Mouse (Mus musculus) lung, adult 18-20 months (tissue): ENCODE measurements around the gene Gm43064.
A peak's percentile ranks its signal among the peaks of the same experiment; 100 is the strongest.
"Not testable (repeated sequence)": the region's sequence is repeated elsewhere in the genome, so short reads cannot be mapped to it uniquely, and the experiment has no call there.

Experiments used
- DNase-seq, 2 experiments: peaks; one replicate each; pipeline ENCODE4 v3.0.0; 2022; ENCODE audit warnings: mixed read lengths in 2 of 2

Gene Gm43064

GRCm38 (mm10) chr3:103808891-103809798, at the start of gene Gm43064, which contains the start of the genes Dclre1b and Ap4b1:
Gm43064 (plus strand) TSS chr3:103809573.
Dclre1b (minus strand) TSS chr3:103809444.
Ap4b1 (plus strand) TSS chr3:103809520.
- DNase-seq: peak; percentile 88 to 91

GRCm38 (mm10) chr3:103766789-103767188, 42.6 kb upstream of the Gm43064 start:
- DNase-seq: no peak

- DNase-seq: peak; percentile 77 to 89
Measured at GRCm38 (mm10) chr3:103771531-103772130, 37.7 kb upstream of the Gm43064 start.

- no peak for DNase-seq
Measured at GRCm38 (mm10) chr3:103772846-103773245, 36.5 kb upstream of the Gm43064 start.

- DNase-seq: no peak
Measured at GRCm38 (mm10) chr3:103773508-103773907, 35.9 kb upstream of the Gm43064 start.

- no peak for DNase-seq
Measured at GRCm38 (mm10) chr3:103774009-103774408, 35.4 kb upstream of the Gm43064 start.

- no peak for DNase-seq
Measured at GRCm38 (mm10) chr3:103777940-103778339, 31.4 kb upstream of the Gm43064 start.

GRCm38 (mm10) chr3:103778660-103779059, 30.7 kb upstream of the Gm43064 start:
- no peak for DNase-seq

GRCm38 (mm10) chr3:103779183-103779582, 30.2 kb upstream of the Gm43064 start:
- no peak for DNase-seq

- no peak for DNase-seq
Measured at GRCm38 (mm10) chr3:103780271-103780670, 29.1 kb upstream of the Gm43064 start.

- no peak for DNase-seq
Measured at GRCm38 (mm10) chr3:103780777-103781176, 28.6 kb upstream of the Gm43064 start.

- no peak for DNase-seq
Measured at GRCm38 (mm10) chr3:103782844-103783609, 26.3 kb upstream of the Gm43064 start.

- peak; percentile 60 to 72 for DNase-seq
Measured at GRCm38 (mm10) chr3:103787225-103787624, 22.1 kb upstream of the Gm43064 start.

GRCm38 (mm10) chr3:103789096-103789495, 20.3 kb upstream of the Gm43064 start:
- no peak for DNase-seq

- peak; percentile 72 to 79 for DNase-seq
Measured at GRCm38 (mm10) chr3:103789891-103790345, 19.5 kb upstream of the Gm43064 start.

- peak; percentile 27 to 34 for DNase-seq
Measured at GRCm38 (mm10) chr3:103790346-103791145, 18.8 kb upstream of the Gm43064 start.

- peak; percentile 96 to 97 for DNase-seq
Measured at GRCm38 (mm10) chr3:103791230-103792110, 17.9 kb upstream of the Gm43064 start, which contains the start of gene Hipk1. Hipk1 (minus strand) TSS chr3:103791563.

- not testable (repeated sequence) for DNase-seq
Measured at GRCm38 (mm10) chr3:103792111-103792406, 17.3 kb upstream of the Gm43064 start.

- DNase-seq: no peak
Measured at GRCm38 (mm10) chr3:103792566-103792965, 16.8 kb upstream of the Gm43064 start.

GRCm38 (mm10) chr3:103796389-103796788, 13.0 kb upstream of the Gm43064 start:
- DNase-seq: no peak

GRCm38 (mm10) chr3:103799507-103799906, 9.9 kb upstream of the Gm43064 start:
- no peak for DNase-seq
